Mouse (Mus musculus) embryo, embryonic 10.5 days (tissue): ENCODE results near the gene Pdcd2l.
"Not testable (repeated sequence)": the region's sequence is repeated elsewhere in the genome, so short reads cannot be mapped to it uniquely, and the experiment has no call there.

ENCODE experiments used
- DNase-seq: peaks from one replicate; pipeline ENCODE4 v3.0.0-alpha.2; 2015; ENCODE audit warnings: low spot score

The Pdcd2l gene

GRCm38 (mm10) chr7:34213281-34213680, 16.8 kb upstream of the Pdcd2l start:
- DNase-seq = no peak

- no peak for DNase-seq
Observed at GRCm38 (mm10) chr7:34208027-34208745, 11.7 kb upstream of the Pdcd2l start.

DNA sequence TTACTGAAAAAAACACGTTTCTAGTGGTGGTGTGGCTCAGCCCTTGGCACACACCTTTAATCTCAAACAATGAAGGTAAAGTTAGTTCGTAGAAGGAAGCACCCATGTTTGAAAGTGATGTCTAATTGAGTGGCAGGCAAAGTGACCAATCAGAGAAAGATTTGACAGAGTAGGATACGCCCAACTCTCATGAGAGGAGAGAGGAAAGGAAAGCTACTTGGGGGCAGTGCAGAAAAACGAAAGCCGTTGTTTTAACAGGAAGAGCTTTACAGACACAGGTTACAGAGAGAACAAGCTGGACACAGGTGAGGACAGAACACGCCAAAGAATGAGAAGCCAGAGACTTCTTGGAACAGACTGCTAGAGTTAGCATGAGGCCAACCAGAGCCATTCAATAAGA, 9.9 kb upstream of the Pdcd2l start:
- DNase-seq = no peak

DNA sequence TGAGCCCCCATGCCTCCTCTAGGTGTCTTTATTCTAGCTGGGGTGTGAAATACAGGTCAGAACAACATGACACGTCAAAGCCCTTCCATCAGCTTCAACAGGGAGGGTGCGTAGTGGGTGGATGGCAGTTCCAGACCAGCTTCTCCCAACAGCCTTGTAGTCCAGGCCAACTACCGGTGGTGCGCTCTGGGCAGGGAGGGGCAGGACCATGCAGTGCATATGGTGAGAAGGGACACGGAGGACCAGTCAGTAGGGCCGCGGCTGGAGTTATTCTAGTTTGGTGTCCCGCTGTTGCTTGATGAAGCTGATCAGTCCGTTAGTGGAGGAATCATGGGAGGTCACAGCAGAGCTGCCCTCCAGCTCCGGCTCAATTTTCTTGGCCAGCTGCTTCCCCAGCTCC, 5.7 kb upstream of the Pdcd2l start:
- DNase-seq = not testable (repeated sequence)

- DNase-seq = no peak
Observed at GRCm38 (mm10) chr7:34200829-34201228, 4.4 kb upstream of the Pdcd2l start.

- DNase-seq = peak; percentile 53
Observed at GRCm38 (mm10) chr7:34198346-34198745, 1.9 kb upstream of the Pdcd2l start.

DNA sequence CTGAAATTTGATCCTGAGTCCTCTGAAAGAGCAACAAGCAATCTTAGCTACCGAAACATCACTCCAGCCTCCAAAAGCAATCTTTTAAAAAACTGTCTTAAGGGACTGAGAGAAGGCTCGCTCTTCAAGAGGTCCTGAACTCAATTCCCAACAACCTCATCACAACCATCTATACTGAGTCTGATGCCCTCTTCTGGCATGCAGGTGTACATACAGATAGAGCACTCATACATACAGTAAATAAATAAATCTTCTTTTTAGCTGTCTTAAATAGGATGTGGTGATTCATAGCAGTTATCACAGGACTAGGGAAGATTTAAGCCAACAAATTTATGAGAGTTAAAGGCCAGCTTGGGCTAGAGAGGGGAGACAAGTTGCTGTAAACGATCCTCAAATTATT, 829 bp downstream of the Pdcd2l start:
- peak; percentile 13 for DNase-seq

DNA sequence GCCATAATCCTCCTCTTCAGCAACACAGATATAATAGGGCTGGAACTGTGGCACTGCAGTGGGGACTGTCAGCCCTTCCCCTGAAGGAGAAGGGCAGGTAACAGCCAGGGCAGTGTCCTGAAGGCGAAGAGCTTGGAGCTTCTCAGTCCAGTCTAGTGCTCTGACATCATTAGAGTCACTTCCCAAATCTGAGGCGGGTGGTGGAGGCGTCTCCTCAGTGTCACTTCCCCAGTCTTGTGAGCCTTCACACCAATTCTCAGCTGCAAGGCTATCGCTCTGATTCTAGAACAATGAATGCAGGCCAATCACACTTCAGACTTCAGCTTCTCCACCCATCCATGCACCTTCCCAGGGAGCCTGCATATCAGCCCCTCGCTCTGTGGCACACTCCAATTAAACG, 3.6 kb downstream of the Pdcd2l start:
- DNase-seq = no peak

- DNase-seq = no peak
Observed at GRCm38 (mm10) chr7:34189376-34189989, 7.0 kb downstream of the Pdcd2l start.

GRCm38 (mm10) chr7:34183794-34184193, 12.7 kb downstream of the Pdcd2l start:
- no peak for DNase-seq

GRCm38 (mm10) chr7:34183356-34183755, 13.1 kb downstream of the Pdcd2l start:
- no peak for DNase-seq

DNA sequence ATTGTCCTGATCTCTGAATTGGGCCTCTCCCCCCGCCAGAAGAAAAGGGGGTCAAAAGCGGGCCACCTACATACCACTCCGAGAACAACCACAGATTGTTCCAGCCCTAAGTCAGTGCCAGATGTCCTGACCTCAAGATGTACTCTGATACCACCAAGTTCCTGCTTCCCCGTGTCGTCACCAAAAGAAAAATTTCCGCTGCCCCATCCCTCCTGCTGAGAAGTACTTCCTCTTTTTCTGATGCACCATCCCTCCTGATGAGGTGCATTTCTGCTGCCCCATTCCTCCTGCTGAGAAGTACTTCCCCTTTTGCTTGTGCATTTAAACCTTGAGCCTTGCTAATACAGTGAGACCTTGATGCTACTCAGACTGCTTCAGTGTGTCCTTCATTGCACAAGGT, 20.2 kb downstream of the Pdcd2l start:
- not testable (repeated sequence) for DNase-seq

DNA sequence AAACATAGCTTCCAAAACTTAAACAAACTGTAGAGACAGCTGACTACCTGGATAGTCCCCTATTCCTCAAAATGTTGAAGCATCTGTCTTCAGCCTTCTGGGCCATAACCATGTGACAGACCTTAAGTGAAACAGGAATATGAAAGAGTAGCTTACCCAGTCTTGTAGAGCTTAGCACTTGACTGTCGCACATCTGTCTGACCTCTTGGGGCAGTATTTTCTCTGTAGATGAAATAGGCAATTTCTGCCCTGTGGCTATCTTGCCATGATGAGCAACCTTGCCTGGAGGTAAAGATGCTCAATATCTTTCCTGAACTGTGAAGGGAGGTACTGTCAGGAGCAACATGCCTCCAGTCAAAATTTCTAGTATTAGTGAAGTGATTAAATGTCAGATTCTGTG, 24.2 kb downstream of the Pdcd2l start:
- no peak for DNase-seq

DNA sequence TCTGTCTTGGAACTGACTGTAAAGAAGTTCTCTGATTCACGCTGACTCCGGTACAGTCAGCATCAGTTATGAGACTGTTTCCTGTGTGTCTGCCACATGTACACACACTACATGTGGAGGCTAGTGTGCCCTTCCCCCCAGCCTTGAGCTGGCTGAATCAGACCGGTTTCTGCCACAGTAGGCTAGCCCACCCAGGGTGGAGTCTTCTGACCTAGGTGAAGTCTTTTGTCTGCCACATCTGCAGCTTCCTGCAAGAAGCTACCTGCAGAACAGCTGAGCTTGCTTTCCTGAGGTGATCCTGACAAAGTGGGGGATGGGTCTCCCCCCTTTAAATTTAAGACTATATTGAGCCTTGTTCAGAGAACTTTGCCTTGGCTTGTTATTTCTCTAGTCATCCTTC, 27.0 kb downstream of the Pdcd2l start, which contains the start of gene Uba2:
Gene Uba2 (minus strand): TSS at position 146 of the 400 bp plus-strand sequence.
- no peak for DNase-seq

DNA sequence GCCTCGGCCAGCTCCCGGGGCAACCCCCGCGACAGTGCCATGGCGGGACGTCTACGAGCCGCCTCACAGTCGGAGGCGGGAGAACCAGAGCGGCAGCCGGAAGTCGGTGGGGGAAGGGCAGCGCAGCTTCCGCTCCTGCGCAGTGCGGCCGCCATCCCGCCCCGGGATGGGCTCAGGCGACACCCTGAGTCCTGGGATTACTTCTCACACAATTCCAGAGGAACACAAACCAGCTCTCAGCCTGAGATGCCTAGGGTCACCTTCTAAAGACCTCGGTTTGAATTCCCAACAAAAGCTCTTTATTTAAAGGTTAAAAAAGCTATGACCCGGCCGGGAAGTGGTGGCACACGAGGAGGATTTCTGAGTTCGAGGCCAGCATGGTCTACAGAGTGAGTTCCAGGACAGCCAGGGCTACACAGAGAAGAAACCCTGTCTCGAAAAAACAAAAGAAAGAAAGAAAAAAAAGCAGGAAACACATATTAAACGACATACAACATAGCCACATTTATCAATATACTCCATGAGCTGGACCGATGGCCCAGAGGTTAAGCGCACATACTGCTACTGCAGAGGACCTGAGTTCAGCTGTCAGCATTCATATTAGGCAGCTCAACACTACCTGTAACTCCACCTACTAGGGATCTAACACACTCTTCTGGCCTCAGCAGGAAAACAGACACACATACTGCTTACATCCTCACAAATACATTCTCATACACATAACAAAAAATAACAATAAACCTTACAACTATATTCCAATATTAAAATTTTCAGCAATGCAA, 27.8 kb downstream of the Pdcd2l start:
- DNase-seq = peak; percentile 92

GRCm38 (mm10) chr7:34167766-34168469, 28.5 kb downstream of the Pdcd2l start:
- DNase-seq = peak; percentile 42

DNA sequence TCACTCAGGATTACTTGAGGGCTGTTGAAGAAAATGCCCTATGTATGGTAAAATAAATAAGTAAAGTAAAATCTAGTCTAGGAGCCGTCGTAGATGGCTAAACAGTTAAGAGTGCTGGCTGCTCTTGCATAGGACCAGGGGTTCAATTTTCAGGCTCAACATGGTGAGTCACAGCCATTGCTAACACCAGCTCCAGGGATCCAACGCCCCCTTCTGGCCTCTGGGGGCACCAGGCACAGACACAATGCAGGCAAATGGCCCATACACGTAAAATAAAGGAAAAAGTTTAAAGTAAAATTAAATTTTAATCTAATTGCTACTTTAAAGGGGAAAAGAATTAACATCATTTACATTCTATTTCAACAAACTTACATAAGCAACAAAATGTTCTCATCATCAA, 29.6 kb downstream of the Pdcd2l start:
- DNase-seq = peak; percentile 69

DNA sequence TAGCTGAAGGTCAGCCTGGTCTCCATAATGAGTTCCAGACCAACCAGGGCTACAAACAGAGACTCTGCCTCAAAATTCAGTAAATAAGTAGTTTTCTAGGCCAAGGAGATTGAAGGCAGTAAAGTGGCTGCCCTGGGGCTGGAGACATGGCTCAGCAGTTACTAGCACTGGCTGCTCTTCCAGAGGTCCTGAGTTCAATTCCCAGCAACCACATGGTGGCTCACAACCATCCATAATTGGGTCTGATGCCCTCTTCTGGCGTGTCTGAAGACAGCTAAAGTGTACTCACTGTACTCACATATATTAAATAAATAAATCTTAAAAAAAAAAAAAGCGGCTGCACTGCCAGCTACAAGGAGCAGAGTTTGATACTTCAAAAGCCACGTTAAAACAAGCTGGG, 30.5 kb downstream of the Pdcd2l start:
- DNase-seq = no peak

- DNase-seq = no peak
Observed at GRCm38 (mm10) chr7:34164671-34165070, 31.8 kb downstream of the Pdcd2l start.

- DNase-seq = no peak
Observed at GRCm38 (mm10) chr7:34159167-34159566, 37.3 kb downstream of the Pdcd2l start.

DNA sequence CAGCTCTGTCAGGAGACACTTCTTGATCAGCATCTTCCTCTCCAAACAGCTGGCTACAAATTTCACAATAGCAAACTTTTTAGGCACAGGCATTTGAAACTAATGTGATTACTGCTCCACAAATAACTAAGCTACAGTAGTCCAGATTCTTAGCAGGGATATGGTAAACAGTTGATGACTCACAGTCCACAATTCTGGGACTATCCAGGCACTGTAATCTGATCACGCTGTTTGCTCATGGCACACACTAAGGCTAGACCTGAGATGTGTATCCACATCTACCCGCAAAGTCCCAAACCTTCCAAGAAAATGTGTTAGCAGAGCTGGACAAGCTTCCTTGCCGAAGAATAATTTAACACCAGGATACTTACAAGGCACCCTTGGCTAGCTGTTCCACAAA, 38.5 kb downstream of the Pdcd2l start:
- no peak for DNase-seq

DNA sequence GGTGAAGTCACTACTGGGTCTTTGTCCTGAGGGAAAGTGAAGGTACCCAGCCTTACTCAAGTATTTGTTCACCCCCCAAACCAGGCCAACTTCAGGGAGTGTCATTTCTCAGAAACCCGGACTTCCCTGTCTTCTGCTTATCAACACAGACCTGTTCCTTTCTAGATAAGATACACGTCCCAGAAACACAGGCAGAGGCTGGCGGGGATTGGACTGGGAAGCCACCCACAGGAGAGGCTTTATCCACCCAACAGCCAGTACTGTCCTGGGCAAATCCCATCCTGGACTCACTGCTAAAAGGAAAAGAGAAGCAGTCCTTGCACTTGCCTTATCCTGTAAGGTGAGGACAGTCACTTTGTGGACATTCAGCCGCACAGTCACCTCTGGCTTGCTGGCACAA, 49.3 kb downstream of the Pdcd2l start:
- no peak for DNase-seq
